Mouse (Mus musculus) kidney, embryonic 15.5 days (tissue): ENCODE data around the gene Naf1. TPM values are rescaled to one million over a fixed set of nuclear protein-coding genes. Genes with fewer than 3 reads are reported as not detected.
A peak's percentile ranks its signal among the peaks of the same experiment; 100 is the strongest.

ENCODE experiments used
- ATAC-seq: fragments of 200-750 bp; cut with Nextera tagmentation; replicated peaks from 2 replicates; pipeline ENCODE4 v1.8.0; 2017; ENCODE audit warnings: moderate TSS enrichment; ENCODE audit not compliant: low FRiP score
- H3K27ac ChIP-seq: fragments of 300-500 bp; sonication (generic); 2 replicates; pipeline ENCODE4 v1.5.1; 2015; ENCODE audit warnings: mild to moderate bottlenecking, inconsistent platforms
- H3K27me3 ChIP-seq: fragments of 300-500 bp; sonication (generic); 2 replicates; pipeline ENCODE4 v1.6.1; 2015; ENCODE audit warnings: inconsistent platforms
- H3K36me3 ChIP-seq: fragments of 300-500 bp; sonication (generic); 2 replicates; pipeline ENCODE4 v1.6.1; 2015; ENCODE audit warnings: inconsistent platforms
- H3K4me1 ChIP-seq: fragments of 300-500 bp; sonication (generic); 2 replicates; pipeline ENCODE4 v1.6.1; 2015; ENCODE audit warnings: inconsistent platforms
- H3K4me2 ChIP-seq: fragments of 300-500 bp; sonication (generic); 2 replicates; pipeline ENCODE4 v1.6.1; 2015; ENCODE audit warnings: moderate library complexity, mild to moderate bottlenecking, inconsistent platforms
- H3K4me3 ChIP-seq: fragments of 300-500 bp; sonication (generic); replicated peaks from 2 replicates; pipeline ENCODE4 v1.5.1; 2015; ENCODE audit warnings: mild to moderate bottlenecking, inconsistent platforms
- H3K9ac ChIP-seq: fragments of 300-500 bp; sonication (generic); 2 replicates; pipeline ENCODE4 v1.6.1; 2015; ENCODE audit warnings: mild to moderate bottlenecking, inconsistent platforms
- H3K9me3 ChIP-seq: fragments of 300-500 bp; sonication (generic); replicated peaks from 2 replicates; pipeline ENCODE4 v1.6.1; 2016; ENCODE audit warnings: inconsistent platforms
- WGBS: fragments of 180-500 bp; shearing (Covaris S2); methylation state at CpG from one replicate; pipeline ENCODE4 v1.1.7; 2015; ENCODE audit warnings: mixed read lengths; 5-methylcytosine and 5-hydroxymethylcytosine counted together
- polyA plus RNA-seq: library from polyadenylated mRNA; unstranded; fragments of >200 nt; fragmentation: Nextera tagmentation; extraction: Ambion mirVana; gene quantifications from 2 replicates; pipeline ENCODE4 v1.2.1, GENCODE M21; 2015

The Naf1 gene
- polyA plus RNA-seq: 3.4 and 3.7 TPM in 2 replicates

- H3K36me3 ChIP-seq: no peaks in the 10 kb centered on the region
- ATAC-seq: peak; percentile 98
- no peaks in the 10 kb centered on the region for H3K9me3 ChIP-seq
- peaks cover 14% of the 10 kb centered on the region for H3K4me1 ChIP-seq
- no peaks in the 10 kb centered on the region for H3K27me3 ChIP-seq
- peak within 1 kb of the TSS; percentile 83 for H3K27ac ChIP-seq
- WGBS: under 1% methylated on average over 37 of the region's 37 CpGs
- peak within 1 kb of the TSS; percentile 80 for H3K4me2 ChIP-seq
- peak within 1 kb of the TSS; percentile 82 for H3K4me3 ChIP-seq
- H3K9ac ChIP-seq: peak within 1 kb of the TSS; percentile 70
Observed at GRCm38 (mm10) chr8:66860023-66860422, at the start of gene Naf1. Gene Naf1 (plus strand): TSS chr8:66860217.

GRCm38 (mm10) chr8:66860921-66861588 lies 1.0 kb downstream of the Naf1 start:
- Histone ChIP-seq H3K36me3 (peaks cover 2% of the 10 kb centered on the region; the same call in 1 of the 2 replicates), H3K4me2 (peak overlapping the region; percentile 80), H3K4me1 (peaks cover 14% of the 10 kb centered on the region), H3K27ac (no peak overlapping the region; the same call in 1 of the 2 replicates), H3K9me3 (no peaks in the 10 kb centered on the region), H3K4me3 (peak overlapping the region; percentile 82), H3K27me3 (no peaks in the 10 kb centered on the region), H3K9ac (peak overlapping the region; percentile 70)
- 1% methylated on average over 36 of the region's 46 CpGs for WGBS
- peak; percentile 79 for ATAC-seq

GRCm38 (mm10) chr8:66861589-66862500 lies 1.8 kb downstream of the Naf1 start:
- H3K9ac ChIP-seq: peak overlapping the region; percentile 70; the same call in 1 of the 2 replicates
- ATAC-seq: no peak
- peaks cover 7% of the 10 kb centered on the region; the same call in 1 of the 2 replicates for H3K36me3 ChIP-seq
- H3K4me1 ChIP-seq: peaks cover 14% of the 10 kb centered on the region
- 68% methylated on average over 5 of the region's 5 CpGs for WGBS
- peak overlapping the region; percentile 82 for H3K4me3 ChIP-seq
- peak overlapping the region; percentile 80 for H3K4me2 ChIP-seq
- no peaks in the 10 kb centered on the region for H3K9me3 ChIP-seq
- H3K27ac ChIP-seq: no peak overlapping the region
- H3K27me3 ChIP-seq: no peaks in the 10 kb centered on the region

GRCm38 (mm10) chr8:66863761-66864160 lies 3.7 kb downstream of the Naf1 start:
- H3K27ac ChIP-seq: no peak overlapping the region
- H3K9me3 ChIP-seq: no peaks in the 10 kb centered on the region
- no peak overlapping the region for H3K4me2 ChIP-seq
- H3K4me1 ChIP-seq: peaks cover 14% of the 10 kb centered on the region
- no peak overlapping the region for H3K4me3 ChIP-seq
- ATAC-seq: no peak
- H3K36me3 ChIP-seq: peaks cover 10% of the 10 kb centered on the region; the same call in 1 of the 2 replicates
- WGBS: 88% methylated on average over 3 of the region's 3 CpGs
- H3K9ac ChIP-seq: no peak overlapping the region
- H3K27me3 ChIP-seq: no peaks in the 10 kb centered on the region

DNA sequence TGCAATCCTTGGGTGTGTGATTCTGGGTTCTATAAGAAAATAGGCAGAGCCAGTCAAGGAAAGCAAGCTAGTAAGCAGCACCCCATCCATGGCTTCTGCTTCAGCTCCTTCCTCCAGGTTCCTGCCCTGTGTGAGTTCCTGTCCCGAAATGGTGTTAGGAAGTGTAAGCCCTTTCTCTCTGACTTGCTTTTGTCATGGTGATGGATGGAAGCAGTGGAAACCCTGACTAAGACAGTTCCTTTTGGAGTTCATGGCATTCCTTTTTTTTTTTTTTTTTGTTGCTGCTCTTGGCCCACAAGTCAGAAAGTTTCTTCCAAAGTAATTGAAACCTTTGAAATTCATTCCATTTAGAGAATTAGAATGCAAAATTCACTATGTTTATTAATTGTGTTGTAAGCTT lies 5.1 kb downstream of the Naf1 start:
- Histone ChIP-seq H3K4me3 (no peak overlapping the region), H3K4me1 (peaks cover 14% of the 10 kb centered on the region), H3K27me3 (no peaks in the 10 kb centered on the region), H3K9ac (no peak overlapping the region), H3K27ac (no peak overlapping the region), H3K9me3 (no peaks in the 10 kb centered on the region), H3K4me2 (no peak overlapping the region), H3K36me3 (peaks cover 10% of the 10 kb centered on the region; the same call in 1 of the 2 replicates)
- no peak for ATAC-seq
- 54% methylated on average over 1 of the region's 1 CpGs for WGBS

DNA sequence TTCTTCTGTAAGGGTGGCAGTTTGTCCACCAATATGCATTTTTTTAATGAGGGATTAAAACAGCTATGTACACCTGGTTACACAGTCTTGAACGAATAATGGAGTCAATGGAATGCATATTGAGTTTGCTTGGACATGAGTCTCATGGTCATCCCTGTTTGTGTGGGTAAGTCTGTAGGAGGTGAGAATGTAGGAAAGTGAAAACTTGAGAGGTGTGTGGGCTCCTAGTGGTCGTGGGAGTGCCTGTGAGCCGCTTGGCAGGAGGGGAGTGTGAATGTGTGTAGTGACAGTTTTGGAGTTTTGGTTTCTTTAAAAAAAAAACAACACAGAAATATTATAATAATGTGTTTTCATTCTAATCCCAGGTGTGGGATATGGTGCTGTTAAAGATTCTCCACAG lies 7.7 kb downstream of the Naf1 start:
- ATAC-seq: no peak
- Histone ChIP-seq H3K36me3 (peaks cover 10% of the 10 kb centered on the region; the same call in 1 of the 2 replicates), H3K4me2 (no peak overlapping the region), H3K9ac (no peak overlapping the region), H3K27me3 (no peaks in the 10 kb centered on the region), H3K9me3 (no peaks in the 10 kb centered on the region), H3K4me1 (no peaks in the 10 kb centered on the region), H3K4me3 (no peak overlapping the region), H3K27ac (no peak overlapping the region)
- WGBS: 57% methylated on average over 3 of the region's 3 CpGs

- H3K4me2 ChIP-seq: no peak overlapping the region
- no peaks in the 10 kb centered on the region for H3K4me1 ChIP-seq
- H3K36me3 ChIP-seq: peaks cover 10% of the 10 kb centered on the region; the same call in 1 of the 2 replicates
- no peak overlapping the region for H3K4me3 ChIP-seq
- no peak for ATAC-seq
- no peak overlapping the region for H3K9ac ChIP-seq
- no peak overlapping the region for H3K27ac ChIP-seq
- H3K9me3 ChIP-seq: no peaks in the 10 kb centered on the region
- 36% methylated on average over 1 of the region's 1 CpGs for WGBS
- no peaks in the 10 kb centered on the region for H3K27me3 ChIP-seq
Observed at GRCm38 (mm10) chr8:66869211-66869932, 9.4 kb downstream of the Naf1 start.

GRCm38 (mm10) chr8:66883866-66884265 lies 23.8 kb downstream of the Naf1 start:
- Histone ChIP-seq H3K27ac (no peak overlapping the region), H3K4me3 (no peak overlapping the region), H3K4me1 (no peaks in the 10 kb centered on the region), H3K9me3 (no peaks in the 10 kb centered on the region), H3K27me3 (no peaks in the 10 kb centered on the region), H3K9ac (no peak overlapping the region), H3K4me2 (no peak overlapping the region), H3K36me3 (peaks cover 17% of the 10 kb centered on the region; the same call in 1 of the 2 replicates)
- WGBS: 69% methylated on average over 1 of the region's 1 CpGs
- no peak for ATAC-seq

DNA sequence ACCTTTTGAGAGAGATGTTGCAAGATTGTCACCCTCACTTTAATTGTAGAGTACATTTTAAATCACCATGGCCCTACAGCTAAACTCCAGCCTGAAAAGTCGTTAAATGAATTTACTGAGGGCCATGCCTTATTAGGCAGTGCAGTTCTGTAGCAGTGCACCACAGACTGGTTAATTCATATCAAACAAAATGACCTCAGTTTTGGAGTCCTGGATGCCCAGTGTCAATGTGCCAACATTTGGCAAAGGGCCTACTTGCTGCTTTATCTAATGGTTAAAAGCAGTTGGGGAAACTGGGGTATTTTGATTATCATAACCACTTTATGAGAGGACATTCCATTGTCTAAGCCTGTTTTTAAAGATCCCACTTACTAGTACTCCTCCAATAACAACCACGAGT lies 31.9 kb downstream of the Naf1 start:
- Histone ChIP-seq H3K4me1 (no peaks in the 10 kb centered on the region), H3K4me3 (no peak overlapping the region), H3K36me3 (peaks cover 17% of the 10 kb centered on the region), H3K4me2 (no peak overlapping the region), H3K27me3 (no peaks in the 10 kb centered on the region), H3K9ac (no peak overlapping the region), H3K9me3 (no peaks in the 10 kb centered on the region), H3K27ac (no peak overlapping the region)
- no peak for ATAC-seq
- 81% methylated on average over 2 of the region's 2 CpGs for WGBS

DNA sequence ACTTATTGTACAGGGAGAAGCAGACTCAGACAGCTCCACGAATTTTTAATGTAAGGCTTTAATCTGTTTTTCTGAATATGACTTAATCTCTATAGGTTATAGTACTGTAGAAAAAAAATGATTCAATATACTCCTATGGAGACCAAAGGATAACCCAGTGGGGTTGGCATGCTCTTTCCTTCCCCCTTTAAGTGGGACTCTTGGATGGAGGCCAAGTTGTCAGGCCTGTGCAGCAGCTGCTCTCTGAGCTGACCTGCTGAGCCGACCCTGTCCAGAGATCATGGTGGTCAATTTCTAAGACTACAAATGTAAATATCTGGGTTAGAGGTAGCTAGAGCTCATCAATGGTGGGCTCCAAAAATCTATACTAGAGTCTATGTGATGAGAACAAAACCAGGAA lies 45.0 kb downstream of the Naf1 start:
- H3K27me3 ChIP-seq: no peaks in the 10 kb centered on the region
- H3K36me3 ChIP-seq: no peaks in the 10 kb centered on the region
- no peaks in the 10 kb centered on the region for H3K9me3 ChIP-seq
- no peak overlapping the region for H3K4me3 ChIP-seq
- H3K4me2 ChIP-seq: no peak overlapping the region
- H3K4me1 ChIP-seq: no peaks in the 10 kb centered on the region
- no peak overlapping the region for H3K9ac ChIP-seq
- no peak for ATAC-seq
- H3K27ac ChIP-seq: no peak overlapping the region
- WGBS: 78% methylated on average over 2 of the region's 2 CpGs

DNA sequence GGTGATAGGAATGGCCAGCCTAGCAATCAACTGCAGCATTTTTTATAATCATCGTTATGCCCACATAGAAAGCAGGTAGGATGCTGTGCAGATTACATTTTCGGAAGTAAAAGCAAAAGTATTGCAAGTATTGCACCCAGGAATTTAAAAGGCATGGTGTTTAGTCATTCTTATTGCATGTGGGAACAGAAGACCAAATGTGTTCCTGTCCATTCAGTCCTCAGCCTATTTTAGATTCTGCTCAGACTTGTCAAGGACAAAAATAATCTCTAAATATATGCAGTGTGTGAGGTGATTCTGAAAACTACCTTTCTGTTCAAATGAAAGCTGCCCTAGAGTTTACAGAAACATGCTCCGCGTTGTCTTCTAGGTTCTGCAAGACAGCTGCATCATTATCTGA lies 45.5 kb downstream of the Naf1 start:
- no peaks in the 10 kb centered on the region for H3K9me3 ChIP-seq
- ATAC-seq: no peak

More for the DNA sequence above, 45.5 kb downstream of the Naf1 start:
- Histone ChIP-seq H3K4me1 (no peaks in the 10 kb centered on the region), H3K4me2 (no peak overlapping the region), H3K27ac (no peak overlapping the region), H3K4me3 (no peak overlapping the region), H3K9ac (no peak overlapping the region), H3K27me3 (no peaks in the 10 kb centered on the region), H3K36me3 (no peaks in the 10 kb centered on the region)
- 96% methylated on average over 4 of the region's 4 CpGs for WGBS
